Mouse (Mus musculus) CD8-positive naive resting alpha-beta T cell, adult 2 months (primary cell): Measurements from ENCODE around the gene Ccdc87.

Experiments used
- DNase-seq, 2 experiments: peaks; one replicate each; pipeline ENCODE4 v3.0.0; 2022; ENCODE audit warnings: low read depth in 2 of 2, low spot score in 2 of 2

Gene Ccdc87

DNA sequence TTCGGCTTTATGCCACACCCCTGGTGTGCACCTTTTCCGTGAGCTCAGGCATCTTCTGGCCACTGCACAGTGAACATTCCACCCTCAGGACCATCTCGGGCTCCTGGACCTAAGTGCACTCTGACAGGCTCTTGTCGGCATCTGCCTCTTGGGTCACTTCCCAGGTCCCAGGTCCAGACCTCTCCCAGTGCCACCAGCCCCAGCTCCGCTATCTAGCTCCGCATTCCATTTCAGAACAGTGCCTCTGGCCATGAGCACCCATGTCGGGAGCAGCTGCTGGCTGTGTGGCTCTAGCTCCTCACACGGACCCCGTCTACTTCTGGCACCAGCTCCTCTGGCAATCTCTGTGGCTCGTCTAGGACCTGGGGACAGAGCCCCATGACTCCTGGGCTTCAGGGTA, 50.6 kb downstream of the Ccdc87 start:
- no peak for DNase-seq

DNA sequence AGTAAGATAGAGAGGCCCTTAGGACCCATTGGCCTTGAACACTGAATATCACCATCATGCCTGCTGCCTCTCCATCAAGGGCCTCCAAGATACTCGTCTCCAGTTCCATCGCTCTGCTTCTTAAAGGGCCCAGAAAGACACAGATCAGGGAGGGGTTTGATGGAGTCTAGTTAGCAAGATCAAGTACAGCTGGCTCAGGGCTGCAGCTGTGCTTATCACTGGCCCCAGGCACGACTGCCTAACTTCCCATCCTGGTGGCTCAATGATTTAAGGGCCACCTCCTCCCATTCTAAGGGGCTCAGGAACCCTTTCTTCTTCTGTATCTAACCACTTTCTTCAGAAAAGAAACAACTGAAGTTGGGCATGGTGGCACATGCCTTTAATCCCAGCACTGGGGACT, 52.6 kb downstream of the Ccdc87 start:
- DNase-seq = no peak
